Mouse (Mus musculus): ENCODE results near the gene Fam49a.
"Not testable (repeated sequence)": the region's sequence is repeated elsewhere in the genome, so short reads cannot be mapped to it uniquely, and the experiment has no call there.

Fam49a gene

GRCm38 (mm10) chr12:12261987-12262971 lies at the start of gene Fam49a:
Gene Fam49a (plus strand): TSS chr12:12262139.
- peak; percentile 81 to 83 for DNase-seq (ENCODE audit: low spot score in 2 of 2)

- no peak for DNase-seq (ENCODE audit: low spot score in 2 of 2)
These were observed 48.4 kb upstream of the Fam49a start for GRCm38 (mm10) chr12:12213536-12213935.

DNA sequence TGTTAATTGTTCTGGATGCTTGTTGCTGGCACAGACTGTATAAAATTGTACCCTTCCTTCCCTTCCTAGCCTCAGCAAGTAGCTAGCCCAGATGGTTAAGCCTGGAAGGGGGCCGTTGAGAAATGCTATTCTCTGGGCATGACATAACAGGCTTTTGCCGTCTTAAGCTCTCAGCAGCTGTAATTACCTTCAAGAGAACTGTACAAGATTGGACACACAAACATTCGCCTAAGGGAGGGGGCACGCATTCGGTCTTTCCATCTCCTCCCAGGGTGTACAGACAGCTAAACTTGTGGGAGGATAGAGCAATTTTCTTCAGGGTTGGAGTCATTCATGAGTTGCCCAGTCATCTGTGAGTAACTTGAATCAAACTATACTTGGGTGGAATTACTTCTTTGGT lies 43.0 kb upstream of the Fam49a start:
- DNase-seq (ENCODE audit: low spot score in 2 of 2): no peak

- peak; percentile 77 to 89 for DNase-seq (ENCODE audit: low spot score in 2 of 2)
These were observed 41.0 kb upstream of the Fam49a start for GRCm38 (mm10) chr12:12220755-12221496.

- peak in 1 of 2 experiments; percentile 39 for DNase-seq (ENCODE audit: low spot score in 2 of 2)
These were observed 39.2 kb upstream of the Fam49a start for GRCm38 (mm10) chr12:12222585-12223290.

DNA sequence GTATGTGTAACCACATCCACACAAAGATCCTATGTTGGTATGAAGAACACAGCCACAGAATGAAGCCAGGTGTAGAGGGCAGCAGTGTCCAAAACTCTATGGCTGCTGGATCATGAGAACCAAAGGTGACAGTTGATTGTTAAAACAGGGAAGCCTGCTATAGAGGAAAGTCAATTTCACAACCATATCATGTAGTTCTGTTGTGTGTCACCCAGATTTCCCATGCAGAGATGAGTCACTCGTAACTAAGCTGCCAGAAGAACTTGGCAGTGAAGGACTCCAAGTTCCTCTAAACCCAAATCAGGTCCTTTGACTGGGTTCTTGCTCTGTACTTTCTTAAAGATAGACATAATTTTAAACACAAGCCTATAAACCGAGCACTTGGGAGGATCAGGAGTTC lies 38.6 kb upstream of the Fam49a start:
- no peak for DNase-seq (ENCODE audit: low spot score in 2 of 2)

DNA sequence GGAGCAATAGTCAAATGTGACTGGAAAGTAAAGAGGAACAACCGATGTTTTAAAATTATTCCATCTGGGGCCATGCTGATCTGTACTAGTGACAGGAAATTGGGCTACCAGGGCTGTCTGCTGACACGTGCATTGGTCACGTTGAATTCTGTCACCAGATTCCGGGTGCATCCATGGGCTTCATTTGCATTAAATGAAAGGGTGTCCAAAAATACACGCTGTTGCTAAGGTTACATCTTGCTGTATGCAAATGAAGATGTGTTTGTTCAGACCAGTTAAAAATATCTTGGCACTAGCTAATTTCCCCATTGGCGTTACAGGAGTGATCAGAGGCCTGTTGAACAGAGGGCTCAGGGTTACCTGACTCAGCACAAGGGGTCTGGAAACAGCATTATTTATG lies 36.2 kb upstream of the Fam49a start:
- peak; percentile 84 to 93 for DNase-seq (ENCODE audit: low spot score in 2 of 2)

- no peak for DNase-seq (ENCODE audit: low spot score in 2 of 2)
These were observed 34.3 kb upstream of the Fam49a start for GRCm38 (mm10) chr12:12227594-12227993.

- DNase-seq (ENCODE audit: low spot score in 2 of 2): no peak
These were observed 31.8 kb upstream of the Fam49a start for GRCm38 (mm10) chr12:12230031-12230557.

DNA sequence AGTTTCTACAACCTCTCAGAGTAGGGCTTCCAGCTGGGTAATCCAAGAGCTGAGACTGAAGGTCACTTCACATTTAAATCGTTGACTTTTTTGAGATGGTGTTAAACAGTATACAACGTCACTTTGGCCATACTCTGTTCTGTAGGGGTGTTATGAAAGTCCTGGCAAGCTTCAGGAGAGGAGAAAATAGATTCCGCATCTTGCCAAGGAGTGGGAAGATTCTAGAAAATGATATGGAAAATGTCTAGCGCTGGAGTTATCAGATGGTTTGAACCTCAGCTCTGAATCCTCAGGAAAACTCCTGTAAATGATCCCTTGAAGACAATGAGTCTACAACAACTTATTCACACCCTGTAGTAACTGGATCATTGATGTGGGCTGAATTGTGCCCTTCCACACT lies 29.8 kb upstream of the Fam49a start:
- no peak for DNase-seq (ENCODE audit: low spot score in 2 of 2)

DNA sequence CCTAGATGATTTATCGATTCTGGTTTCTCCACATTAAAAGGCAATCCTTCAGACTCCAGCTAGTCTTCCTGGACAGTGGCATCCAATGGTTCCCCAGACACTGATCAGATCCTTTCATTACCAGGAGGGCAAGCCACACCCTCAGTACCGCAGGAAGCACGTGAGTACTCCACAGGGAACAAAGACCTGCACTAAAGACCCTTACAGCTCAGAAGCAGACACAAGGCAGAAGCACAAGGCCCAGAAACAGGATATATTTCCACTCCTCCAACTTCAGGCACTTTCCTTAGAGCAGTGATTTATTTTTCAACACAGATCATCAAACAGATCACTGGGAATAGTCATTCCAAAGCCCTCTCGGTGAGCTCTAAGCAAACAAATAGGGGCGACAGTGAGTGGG lies 25.0 kb upstream of the Fam49a start:
- no peak for DNase-seq (ENCODE audit: low spot score in 2 of 2)

- no peak for DNase-seq (ENCODE audit: low spot score in 2 of 2)
These were observed 22.4 kb upstream of the Fam49a start for GRCm38 (mm10) chr12:12239502-12239901.

- no peak for DNase-seq (ENCODE audit: low spot score in 2 of 2)
These were observed 18.8 kb upstream of the Fam49a start for GRCm38 (mm10) chr12:12243148-12243547.

DNA sequence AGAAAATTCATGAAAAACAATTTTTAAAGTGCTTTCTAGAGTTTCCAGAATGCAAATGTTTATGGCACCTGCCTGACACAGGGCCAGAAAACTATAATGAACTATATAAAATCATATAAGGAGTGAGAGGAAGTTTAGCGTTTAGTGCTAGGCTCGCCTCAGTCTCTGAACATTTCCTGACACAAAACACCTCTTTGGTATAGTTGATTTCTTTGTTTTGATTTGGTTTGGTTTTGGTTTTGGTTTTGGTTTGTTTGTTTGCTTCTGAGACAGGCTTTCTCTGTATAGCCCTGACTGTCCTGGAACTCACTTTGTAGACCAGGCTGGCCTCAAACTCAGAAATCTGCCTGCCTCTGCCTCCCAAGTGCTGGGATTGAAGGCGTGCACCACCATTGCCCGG lies 14.9 kb upstream of the Fam49a start:
- DNase-seq (ENCODE audit: low spot score in 2 of 2): not testable (repeated sequence)

DNA sequence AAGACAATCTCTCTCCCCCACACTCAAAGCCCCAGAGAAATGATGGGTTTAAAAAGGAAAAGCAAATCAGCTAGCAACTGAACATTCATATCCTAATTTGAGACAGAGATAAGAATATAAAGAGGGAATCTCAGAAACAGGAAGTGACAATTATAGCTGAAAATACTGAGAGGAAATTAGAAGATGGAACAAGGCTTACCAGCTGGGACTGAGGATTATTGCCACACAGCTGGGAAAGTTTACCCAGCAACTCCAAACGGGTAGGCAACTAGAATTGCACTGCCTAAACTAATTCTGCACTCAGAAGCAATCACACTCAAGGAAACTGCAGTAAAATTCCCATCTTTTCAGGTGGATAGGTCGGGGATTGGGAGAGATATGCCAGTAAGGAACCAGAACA lies 12.4 kb upstream of the Fam49a start:
- DNase-seq (ENCODE audit: low spot score in 2 of 2): no peak

- no peak for DNase-seq (ENCODE audit: low spot score in 2 of 2)
These were observed 8.4 kb upstream of the Fam49a start for GRCm38 (mm10) chr12:12253526-12253925.

GRCm38 (mm10) chr12:12254139-12254538 lies 7.8 kb upstream of the Fam49a start:
- peak in 1 of 2 experiments; percentile 39 for DNase-seq (ENCODE audit: low spot score in 2 of 2)

GRCm38 (mm10) chr12:12260979-12261960 lies 669 bp upstream of the Fam49a start:
- no peak for DNase-seq (ENCODE audit: low spot score in 2 of 2)

- DNase-seq (ENCODE audit: low spot score in 2 of 2): peak; percentile 67 to 83
These were observed 1.4 kb downstream of the Fam49a start for GRCm38 (mm10) chr12:12263371-12263791.

DNA sequence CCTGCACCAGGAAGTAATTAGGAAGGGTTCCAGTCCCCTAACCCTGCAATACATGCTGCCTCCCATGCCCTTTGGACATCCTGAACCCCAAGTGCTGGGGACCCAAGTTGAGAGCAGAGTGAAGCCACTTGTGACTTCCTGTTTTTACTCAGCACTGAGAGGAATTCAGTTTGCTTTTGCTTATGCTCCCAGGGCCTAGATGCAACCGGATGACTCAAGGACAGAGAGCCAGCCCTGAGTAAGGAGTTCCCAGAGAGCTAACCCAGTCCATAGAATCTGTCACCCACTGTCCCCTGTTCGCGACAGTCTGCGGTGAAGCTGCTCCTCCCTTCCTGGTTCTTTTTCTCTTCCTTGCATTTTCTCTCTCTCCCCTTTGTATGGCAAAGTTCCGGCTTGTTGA lies 2.2 kb downstream of the Fam49a start:
- no peak for DNase-seq (ENCODE audit: low spot score in 2 of 2)

GRCm38 (mm10) chr12:12266552-12266951 lies 4.6 kb downstream of the Fam49a start:
- no peak for DNase-seq (ENCODE audit: low spot score in 2 of 2)

Measured in right cerebral cortex, postnatal 10 days (tissue).